Comparison of ENCODE assay signal across 8 mouse cellular contexts in the genomic region with DNA sequence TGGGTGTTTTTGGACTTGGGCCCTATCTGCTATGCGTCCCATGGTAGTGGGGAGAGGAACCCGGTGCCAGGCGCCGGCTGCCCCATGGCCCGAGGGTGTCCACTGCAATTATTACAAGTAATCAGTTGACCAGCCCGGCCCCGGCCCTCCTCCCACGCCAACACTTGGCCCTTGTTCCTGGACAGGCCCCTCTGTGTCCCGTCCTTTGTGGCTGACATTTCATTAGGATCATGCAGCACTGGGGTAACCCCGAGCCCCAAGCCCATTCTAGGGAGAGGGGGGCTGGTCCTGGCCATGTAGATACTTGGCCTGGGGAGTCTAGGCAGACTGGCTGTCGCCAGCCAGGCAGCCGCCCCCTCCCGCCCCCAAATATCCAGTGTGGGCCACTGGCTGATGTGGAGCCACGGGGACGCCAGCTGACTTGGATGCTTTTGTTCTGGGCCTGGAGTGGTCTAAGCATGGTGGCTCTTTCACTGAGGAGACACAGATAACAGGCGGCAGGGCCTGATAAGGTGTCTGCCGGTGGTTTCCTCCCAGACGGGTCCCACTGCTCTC.
DNase-seq lines count a peak whose midpoint lies in the region; ATAC-seq and TF ChIP-seq lines count a peak whose summit lies in the region.

No protein-coding gene starts in this region.

- H3K4me3 ChIP-seq in hindbrain, embryonic 16.5 days (ENCODE audit: low read length): no peak overlapping the region
- no peak overlapping the region for H3K4me3 ChIP-seq in hindbrain, embryonic 11.5 days (ENCODE audit: low read depth, low read length)
- peak overlapping the region; percentile 63 for H3K4me3 ChIP-seq in E14TG2a.4 (replicated peaks; ENCODE audit: low read length)
- no peak overlapping the region for H3K4me3 ChIP-seq in gastrocnemius, adult 2 months

- intact Hi-C loops in gastrocnemius, adult 2 months (cut with DNase I): loop anchor here (5.0 kb wide), 2 partner anchors 38 to 108 kb away; no protein-coding TSS in a partner anchor

- ATAC-seq in hindbrain, embryonic 16.5 days: peak; percentile 67; the same call in 1 of the 2 replicates
- ATAC-seq in hindbrain, embryonic 11.5 days (ENCODE audit: low FRiP score): no peak

- H3K27ac ChIP-seq in hindbrain, embryonic 16.5 days (ENCODE audit: low read depth, low read length): no peak overlapping the region
- H3K27ac ChIP-seq in hindbrain, embryonic 11.5 days (ENCODE audit: low read depth, low read length): no peak overlapping the region
- H3K27ac ChIP-seq in gastrocnemius, adult 2 months: no peak overlapping the region

- H3K4me2 ChIP-seq in hindbrain, embryonic 16.5 days (ENCODE audit: low read length): no peak overlapping the region
- H3K4me2 ChIP-seq in hindbrain, embryonic 11.5 days (replicated peaks; ENCODE audit: low read depth, low read length): no peak overlapping the region

- no peaks in the 10 kb centered on the region for H3K9me3 ChIP-seq in hindbrain, embryonic 16.5 days (ENCODE audit: control insufficient read depth, low read length)
- no peaks in the 10 kb centered on the region for H3K9me3 ChIP-seq in hindbrain, embryonic 11.5 days (ENCODE audit: control insufficient read depth, low read length)
- peaks cover 16% of the 10 kb centered on the region for H3K9me3 ChIP-seq in E14TG2a.4 (ENCODE audit: low read length)

- no peaks in the 10 kb centered on the region for H3K27me3 ChIP-seq in hindbrain, embryonic 16.5 days (replicated peaks; ENCODE audit: control insufficient read depth, insufficient read depth, low read length)
- H3K27me3 ChIP-seq in hindbrain, embryonic 11.5 days (ENCODE audit: control insufficient read depth, insufficient read depth, low read length): no peaks in the 10 kb centered on the region
- H3K27me3 ChIP-seq in E14TG2a.4 (ENCODE audit: insufficient read depth, low read length): peaks cover 18% of the 10 kb centered on the region

- 73% methylated on average over 18 of the region's 18 CpGs for WGBS in hindbrain, embryonic 16.5 days
- 80% methylated on average over 18 of the region's 18 CpGs for WGBS in hindbrain, embryonic 11.5 days

- TF ChIP-seq CTCF in E14TG2a.4 (conservative IDR thresholded peaks at IDR 0.05; ENCODE audit: low read length): no peak
- no peak for TF ChIP-seq CTCF in gastrocnemius, adult 2 months (IDR thresholded peaks at IDR 0.05)

- no peak for DNase-seq in hindbrain, embryonic 11.5 days (ENCODE audit: low spot score)
- DNase-seq in c-Kit-positive CD71-positive TER-119-negative erythroid progenitor cells, embryonic 14.5 days (ENCODE audit: low read depth): peak; percentile 27
- peak; percentile 89 for DNase-seq in layer of hippocampus, adult 9-11 months
- DNase-seq in gastrocnemius, adult 2 months: no peak
- no peak for DNase-seq in right cerebral cortex, adult 2 months (ENCODE audit: low spot score in 2 of 2)
- DNase-seq in right cerebral cortex, postnatal 14 days: no peak

- no peak overlapping the region for H3K9ac ChIP-seq in hindbrain, embryonic 16.5 days (ENCODE audit: low read depth, low read length)
- H3K9ac ChIP-seq in hindbrain, embryonic 11.5 days (ENCODE audit: low read depth, low read length): no peak overlapping the region

- no peaks in the 10 kb centered on the region for H3K36me3 ChIP-seq in hindbrain, embryonic 16.5 days (ENCODE audit: control insufficient read depth, insufficient read depth, low read length)
- no peaks in the 10 kb centered on the region for H3K36me3 ChIP-seq in hindbrain, embryonic 11.5 days (ENCODE audit: control insufficient read depth, insufficient read depth, low read length)
- H3K36me3 ChIP-seq in E14TG2a.4 (ENCODE audit: insufficient read depth, low read length): no peaks in the 10 kb centered on the region

- H3K4me1 ChIP-seq in hindbrain, embryonic 16.5 days (ENCODE audit: control insufficient read depth, insufficient read depth, low read depth, low read length): no peaks in the 10 kb centered on the region; the same call in 1 of the 2 replicates
- no peaks in the 10 kb centered on the region for H3K4me1 ChIP-seq in hindbrain, embryonic 11.5 days (replicated peaks; ENCODE audit: control insufficient read depth, insufficient read depth, low read length)
- peaks cover 14% of the 10 kb centered on the region for H3K4me1 ChIP-seq in E14TG2a.4 (replicated peaks; ENCODE audit: low read depth, low read length)

Comparison
In these comparisons a context has a peak if more than half of its experiments do, and no peak if none do; other contexts are left out.
1. DNase-seq: peak in c-Kit-positive CD71-positive TER-119-negative erythroid progenitor cells, embryonic 14.5 days (single experiment) and layer of hippocampus, adult 9-11 months (single experiment); none in hindbrain, embryonic 11.5 days (single experiment), gastrocnemius, adult 2 months (single experiment), right cerebral cortex, adult 2 months (0 of 2) and right cerebral cortex, postnatal 14 days (single experiment).